Mouse (Mus musculus) hindbrain, embryonic 14.5 days (tissue): ENCODE data around the gene 9330161L09Rik. TPM values are rescaled to one million over a fixed set of nuclear protein-coding genes. Genes with fewer than 3 reads are reported as not detected.

Source experiments
- ATAC-seq: fragments of 200-750 bp; cut with Nextera tagmentation; 2 replicates; pipeline ENCODE4 v1.8.0; 2017; ENCODE audit warnings: moderate number of reproducible peaks, mild to moderate bottlenecking, moderate TSS enrichment, moderate library complexity; ENCODE audit not compliant: low FRiP score
- DNase-seq: peaks from one replicate; pipeline ENCODE4 v3.0.0-alpha.2; 2015; ENCODE audit warnings: low spot score
- H3K27ac ChIP-seq: fragments of 300-500 bp; sonication (generic); 2 replicates; pipeline ENCODE4 v1.5.1; 2014; ENCODE audit warnings: mild to moderate bottlenecking, moderate library complexity
- H3K27me3 ChIP-seq: fragments of 300-500 bp; sonication (generic); 2 replicates; pipeline ENCODE4 v1.6.1; 2014; ENCODE audit warnings: mild to moderate bottlenecking, low read length, mixed read lengths; ENCODE audit not compliant: control insufficient read depth, insufficient read depth
- H3K36me3 ChIP-seq: fragments of 300-500 bp; sonication (generic); replicated peaks from 2 replicates; pipeline ENCODE4 v1.6.1; 2014; ENCODE audit not compliant: control insufficient read depth, insufficient read depth
- H3K4me1 ChIP-seq: fragments of 300-500 bp; sonication (generic); replicated peaks from 2 replicates; pipeline ENCODE4 v1.6.1; 2014; ENCODE audit warnings: antibody characterized with exemption, low read length, mixed read lengths; ENCODE audit not compliant: control insufficient read depth, insufficient read depth
- H3K4me2 ChIP-seq: fragments of 300-500 bp; sonication (generic); replicated peaks from 2 replicates; pipeline ENCODE4 v1.6.1; 2014; ENCODE audit warnings: mild to moderate bottlenecking, moderate library complexity
- H3K4me3 ChIP-seq: fragments of 300-500 bp; sonication (generic); replicated peaks from 2 replicates; pipeline ENCODE4 v1.5.1; 2014; ENCODE audit warnings: mild to moderate bottlenecking, low read length
- H3K9ac ChIP-seq: fragments of 300-500 bp; sonication (generic); 2 replicates; pipeline ENCODE4 v1.6.1; 2014
- H3K9me3 ChIP-seq: fragments of 300-500 bp; sonication (generic); 2 replicates; pipeline ENCODE4 v1.6.1; 2016; ENCODE audit warnings: low read length; ENCODE audit not compliant: control insufficient read depth
- WGBS: fragments of 180-500 bp; shearing (Covaris S2); extraction: QIAGEN DNeasy Blood & Tissue Kit; methylation state at CpG from one replicate; pipeline ENCODE4 v1.1.7; 2014; 5-methylcytosine and 5-hydroxymethylcytosine counted together
- polyA plus RNA-seq: library from polyadenylated mRNA; unstranded; fragments of >200 nt; fragmentation: Nextera tagmentation; extraction: Ambion mirVana; gene quantifications from 2 replicates; pipeline ENCODE4 v1.2.1, GENCODE M21; 2014

The 9330161L09Rik gene
- polyA plus RNA-seq, 1 experiment from 2014 or later, result 1.4 TPM

DNA sequence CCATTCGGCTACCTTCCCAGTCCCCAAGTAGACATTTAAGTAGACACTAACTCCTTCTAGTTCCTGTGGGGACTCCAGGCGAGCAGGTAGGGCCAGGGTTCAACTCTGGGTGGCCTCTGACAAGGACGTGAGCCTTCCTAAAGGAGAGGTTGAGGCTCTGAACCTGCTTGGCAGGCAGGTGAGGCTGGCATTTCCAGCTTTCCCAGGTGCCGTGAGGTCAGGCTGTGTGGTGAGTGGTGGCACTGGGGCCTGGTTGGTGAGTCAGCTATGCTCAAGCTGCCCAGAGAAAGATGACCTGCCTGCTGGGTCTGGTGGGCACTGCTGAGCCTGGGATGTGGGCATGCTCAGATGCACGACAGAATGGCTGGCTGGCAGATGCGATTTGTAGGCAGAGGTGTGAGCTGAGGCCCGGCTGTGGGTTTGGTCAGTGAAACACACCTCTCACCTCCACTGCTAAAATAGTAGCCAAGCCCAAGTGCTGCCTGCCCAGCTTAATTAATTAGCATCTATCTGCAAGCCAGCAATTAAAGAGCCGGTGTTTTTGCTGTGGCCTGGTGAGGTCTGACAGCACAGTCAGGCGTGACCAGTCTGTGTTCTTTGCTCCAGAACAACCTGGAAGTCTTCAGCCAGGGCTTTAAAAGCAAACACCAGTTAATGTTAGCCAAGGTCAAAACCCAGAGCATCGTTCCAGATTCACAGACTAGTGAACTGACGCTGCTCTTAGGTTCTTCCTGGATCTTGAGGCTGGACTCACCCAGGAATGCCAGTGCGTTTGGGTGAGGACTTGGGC lies 11.9 kb downstream of the 9330161L09Rik start:
- no peak for DNase-seq
- H3K4me2 ChIP-seq, result no peak overlapping the region
- no peaks in the 10 kb centered on the region for H3K9me3 ChIP-seq
- no peak overlapping the region for H3K4me3 ChIP-seq
- no peak for ATAC-seq
- no peaks in the 10 kb centered on the region for H3K4me1 ChIP-seq
- H3K27ac ChIP-seq, result no peak overlapping the region
- WGBS, result 85% methylated on average over 12 of the region's 12 CpGs
- H3K9ac ChIP-seq, result no peak overlapping the region
- no peaks in the 10 kb centered on the region for H3K27me3 ChIP-seq
- H3K36me3 ChIP-seq, result 0 out of 2 replicates have a peak, but pooled peaks cover 4% of the 10 kb centered on the region

GRCm38 (mm10) chr12:103393528-103393927 lies 14.1 kb downstream of the 9330161L09Rik start:
- 51% methylated on average over 6 of the region's 6 CpGs for WGBS
- no peaks in the 10 kb centered on the region for H3K27me3 ChIP-seq
- H3K9me3 ChIP-seq, result no peaks in the 10 kb centered on the region
- no peak overlapping the region for H3K4me3 ChIP-seq
- ATAC-seq (no peak), DNase-seq (no peak)
- H3K4me2 ChIP-seq, result no peak overlapping the region
- peaks cover 6% of the 10 kb centered on the region for H3K4me1 ChIP-seq
- no peaks in the 10 kb centered on the region for H3K36me3 ChIP-seq
- no peak overlapping the region for H3K9ac ChIP-seq
- no peak overlapping the region for H3K27ac ChIP-seq

- Histone ChIP-seq H3K4me2 (no peak overlapping the region), H3K27ac (no peak overlapping the region), H3K9ac (no peak overlapping the region), H3K4me1 (peaks cover 6% of the 10 kb centered on the region), H3K4me3 (no peak overlapping the region), H3K27me3 (no peaks in the 10 kb centered on the region), H3K9me3 (no peaks in the 10 kb centered on the region), H3K36me3 (no peaks in the 10 kb centered on the region)
- ATAC-seq (no peak), DNase-seq (no peak)
- WGBS, result 88% methylated on average over 7 of the region's 7 CpGs
Measured at GRCm38 (mm10) chr12:103391098-103391497, 16.5 kb downstream of the 9330161L09Rik start.

- Histone ChIP-seq H3K27ac (no peak overlapping the region), H3K9ac (no peak overlapping the region), H3K4me3 (no peak overlapping the region), H3K36me3 (no peaks in the 10 kb centered on the region), H3K27me3 (no peaks in the 10 kb centered on the region), H3K4me2 (no peak overlapping the region), H3K4me1 (peaks cover 6% of the 10 kb centered on the region), H3K9me3 (no peaks in the 10 kb centered on the region)
- no peak for ATAC-seq
- DNase-seq, result no peak
- WGBS, result 91% methylated on average over 4 of the region's 4 CpGs
Measured at GRCm38 (mm10) chr12:103389982-103390381, 17.6 kb downstream of the 9330161L09Rik start.

GRCm38 (mm10) chr12:103389348-103389727 lies 18.3 kb downstream of the 9330161L09Rik start:
- WGBS, result 68% methylated on average over 2 of the region's 2 CpGs
- no peak for ATAC-seq

GRCm38 (mm10) chr12:103388505-103389347 lies 18.9 kb downstream of the 9330161L09Rik start, which contains the start of gene Otub2:
Gene Otub2 (plus strand): TSS chr12:103388682.
- Histone ChIP-seq H3K4me2 (peak within 1 kb of the TSS; percentile 66), H3K27ac (peak within 1 kb of the TSS; percentile 49; the same call in 1 of the 2 replicates), H3K4me3 (peak within 1 kb of the TSS; percentile 64), H3K4me1 (peaks cover 6% of the 10 kb centered on the region), H3K9me3 (no peaks in the 10 kb centered on the region), H3K27me3 (no peaks in the 10 kb centered on the region), H3K36me3 (no peaks in the 10 kb centered on the region), H3K9ac (peak within 1 kb of the TSS; percentile 82)
- under 1% methylated on average over 54 of the region's 58 CpGs for WGBS
- ATAC-seq, result peak; percentile 99
- DNase-seq, result peak; percentile 97

More at GRCm38 (mm10) chr12:103389348-103389727, 18.3 kb downstream of the 9330161L09Rik start:
- Histone ChIP-seq H3K9me3 (no peaks in the 10 kb centered on the region), H3K4me1 (peaks cover 6% of the 10 kb centered on the region), H3K36me3 (no peaks in the 10 kb centered on the region), H3K4me2 (peak overlapping the region; percentile 66), H3K27me3 (no peaks in the 10 kb centered on the region), H3K4me3 (peak overlapping the region; percentile 64), H3K9ac (peak overlapping the region; percentile 82), H3K27ac (no peak overlapping the region)
- no peak for DNase-seq

DNA sequence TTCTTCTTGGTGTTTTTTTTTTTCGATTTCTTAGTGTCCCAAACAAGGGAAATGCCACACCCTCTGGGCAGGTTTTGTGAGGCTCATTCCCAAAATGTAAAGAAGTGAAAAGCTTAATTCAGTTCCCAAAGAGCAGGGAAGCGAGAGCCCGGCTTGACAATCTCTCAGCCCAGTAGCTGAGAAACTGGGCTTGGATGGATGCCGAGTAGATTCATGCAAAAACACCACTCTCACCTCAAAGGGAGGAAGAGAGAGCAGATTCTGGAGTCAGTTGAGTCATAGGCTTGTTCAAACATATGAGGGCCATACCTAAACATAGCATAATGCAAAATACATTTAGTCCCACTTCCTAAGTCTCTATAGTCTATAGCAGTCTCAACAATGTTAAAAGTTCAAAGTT lies 27.4 kb downstream of the 9330161L09Rik start:
- 76% methylated on average over 4 of the region's 4 CpGs for WGBS
- no peaks in the 10 kb centered on the region for H3K9me3 ChIP-seq
- no peaks in the 10 kb centered on the region for H3K27me3 ChIP-seq
- ATAC-seq, result no peak
- H3K4me3 ChIP-seq, result no peak overlapping the region
- H3K4me2 ChIP-seq, result no peak overlapping the region
- H3K27ac ChIP-seq, result no peak overlapping the region
- no peaks in the 10 kb centered on the region for H3K36me3 ChIP-seq
- H3K4me1 ChIP-seq, result no peaks in the 10 kb centered on the region
- DNase-seq, result no peak
- no peak overlapping the region for H3K9ac ChIP-seq

DNA sequence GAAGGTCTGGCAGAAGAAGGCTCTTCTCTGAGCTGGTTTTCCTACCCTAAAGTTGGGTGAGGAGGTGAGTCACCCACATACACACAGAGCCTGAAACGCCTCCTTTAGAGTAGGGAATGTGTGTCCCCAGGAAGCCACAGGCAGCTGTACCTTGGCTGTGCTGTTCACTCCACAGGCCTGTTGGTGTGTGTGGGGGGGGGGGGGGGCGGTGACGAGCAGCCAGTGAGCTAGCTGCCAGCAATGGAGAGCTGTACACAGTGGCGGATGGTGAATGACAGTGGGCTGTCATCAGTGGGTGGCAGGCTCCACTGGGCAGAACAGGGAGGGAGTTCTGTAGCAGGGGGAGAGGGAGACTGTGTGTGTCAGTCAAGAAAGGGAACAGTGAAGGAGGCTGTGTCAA lies 30.8 kb downstream of the 9330161L09Rik start:
- H3K36me3 ChIP-seq, result no peaks in the 10 kb centered on the region
- no peak overlapping the region for H3K27ac ChIP-seq
- no peaks in the 10 kb centered on the region for H3K27me3 ChIP-seq
- H3K4me3 ChIP-seq, result no peak overlapping the region
- DNase-seq, result no peak
- H3K9ac ChIP-seq, result no peak overlapping the region
- H3K4me1 ChIP-seq, result no peaks in the 10 kb centered on the region
- no peaks in the 10 kb centered on the region for H3K9me3 ChIP-seq
- 0 out of 2 replicates have a peak, but pooled peaks have one; percentile 55 for ATAC-seq
- WGBS, result 60% methylated on average over 3 of the region's 4 CpGs
- H3K4me2 ChIP-seq, result no peak overlapping the region

- Histone ChIP-seq H3K27me3 (no peaks in the 10 kb centered on the region), H3K4me2 (no peak overlapping the region), H3K27ac (no peak overlapping the region), H3K4me1 (no peaks in the 10 kb centered on the region), H3K4me3 (no peak overlapping the region), H3K36me3 (no peaks in the 10 kb centered on the region), H3K9ac (no peak overlapping the region), H3K9me3 (no peaks in the 10 kb centered on the region)
- 50% methylated on average over 5 of the region's 5 CpGs for WGBS
- DNase-seq (no peak), ATAC-seq (no peak)
Measured at GRCm38 (mm10) chr12:103376124-103376523, 31.5 kb downstream of the 9330161L09Rik start.
